Comparison of ENCODE assay signal across 10 mouse cellular contexts in the genomic region with DNA sequence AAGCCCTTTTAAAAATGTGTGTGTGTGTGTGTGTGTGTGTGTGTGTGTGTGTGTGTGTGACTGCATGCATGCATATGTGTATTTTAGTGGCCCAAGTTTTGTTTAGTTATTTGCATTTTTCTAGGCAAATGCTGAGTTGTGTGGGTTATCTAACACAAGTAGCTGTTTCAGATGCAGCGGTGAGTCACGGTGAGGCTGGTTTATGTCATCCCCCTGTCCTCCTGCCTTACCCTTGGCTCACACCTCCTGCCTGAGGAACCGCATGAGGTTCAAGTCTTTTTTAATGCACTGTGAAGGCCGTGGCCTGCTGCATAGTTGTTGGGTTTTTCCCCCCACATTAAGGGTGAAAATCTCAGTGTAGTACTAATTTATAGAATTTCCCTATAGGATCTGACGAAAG.
A peak's percentile ranks its signal among the peaks of the same experiment; 100 is the strongest.
DNase-seq lines count a peak whose midpoint lies in the region; ATAC-seq and TF ChIP-seq lines count a peak whose summit lies in the region.
"Had no signal": no experiment of that assay in that cellular context is flagged by ENCODE, and none has a peak within 500 bp of the region (broad histone marks: within the 10 kb centered on the region; RNA-seq: fewer than 3 reads in every experiment).

No protein-coding gene starts in this region.

- H3K79me2 ChIP-seq in heart, adult 2 months (replicated peaks; ENCODE audit: control insufficient read depth, insufficient read depth, low read length) = no peaks in the 10 kb centered on the region

- no peak for ATAC-seq in midbrain, embryonic 14.5 days (ENCODE audit: low FRiP score, low TSS enrichment)
- no peak for ATAC-seq in stomach, embryonic 16.5 days (ENCODE audit: insufficient read depth, low FRiP score)

- H3K4me3 ChIP-seq in heart, adult 2 months = peak overlapping the region; percentile 1; the same call in 1 of the 2 replicates
- no peak overlapping the region for H3K4me3 ChIP-seq in midbrain, embryonic 10.5 days
- H3K4me3 ChIP-seq in midbrain, embryonic 14.5 days (replicated peaks; ENCODE audit: low read depth, low read length) = no peak overlapping the region
- no peak overlapping the region for H3K4me3 ChIP-seq in embryonic fibroblast, embryonic 13.5 days (ENCODE audit: insufficient read depth, low read length)
- no peak overlapping the region for H3K4me3 ChIP-seq in stomach, embryonic 16.5 days (replicated peaks; ENCODE audit: low read length)
- H3K4me3 ChIP-seq: midbrain, embryonic 12.5 days had no signal

- peak overlapping the region; percentile 1 for H3K27ac ChIP-seq in heart, adult 2 months
- H3K27ac ChIP-seq in midbrain, embryonic 10.5 days (replicated peaks) = peak overlapping the region; percentile 68
- H3K27ac ChIP-seq in midbrain, embryonic 14.5 days (replicated peaks; ENCODE audit: low read depth, low read length) = no peak overlapping the region
- H3K27ac ChIP-seq in embryonic fibroblast, embryonic 13.5 days (ENCODE audit: insufficient read depth, low read length) = peak overlapping the region; percentile 43; the same call in 1 of the 2 replicates
- peak overlapping the region; percentile 38 for H3K27ac ChIP-seq in stomach, embryonic 16.5 days (ENCODE audit: low read length)
- H3K27ac ChIP-seq: midbrain, embryonic 12.5 days had no signal

- peak overlapping the region; percentile 70 for H3K9ac ChIP-seq in heart, adult 2 months (ENCODE audit: low read depth, low read length)
- H3K9ac ChIP-seq in midbrain, embryonic 14.5 days (replicated peaks; ENCODE audit: low read length) = no peak overlapping the region
- no peak overlapping the region for H3K9ac ChIP-seq in stomach, embryonic 16.5 days (ENCODE audit: low read length)
- H3K9ac ChIP-seq: midbrain, embryonic 12.5 days had no signal

- no peaks in the 10 kb centered on the region for H3K27me3 ChIP-seq in heart, adult 2 months (ENCODE audit: control insufficient read depth, insufficient read depth, low read length)
- H3K27me3 ChIP-seq in midbrain, embryonic 10.5 days (ENCODE audit: low read depth, poor library complexity, severe bottlenecking) = no peaks in the 10 kb centered on the region
- H3K27me3 ChIP-seq in midbrain, embryonic 14.5 days (ENCODE audit: control insufficient read depth, insufficient read depth, low read length) = no peaks in the 10 kb centered on the region
- no peaks in the 10 kb centered on the region for H3K27me3 ChIP-seq in stomach, embryonic 16.5 days (ENCODE audit: control insufficient read depth, insufficient read depth, low read length)
- H3K27me3 ChIP-seq: midbrain, embryonic 12.5 days had no signal

- peaks cover 25% of the 10 kb centered on the region for H3K4me1 ChIP-seq in heart, adult 2 months (ENCODE audit: control insufficient read depth, insufficient read depth, low read length)
- H3K4me1 ChIP-seq in midbrain, embryonic 10.5 days = peaks cover 35% of the 10 kb centered on the region
- H3K4me1 ChIP-seq in midbrain, embryonic 14.5 days (ENCODE audit: control insufficient read depth, insufficient read depth, low read length) = no peaks in the 10 kb centered on the region
- peaks cover 24% of the 10 kb centered on the region for H3K4me1 ChIP-seq in embryonic fibroblast, embryonic 13.5 days (ENCODE audit: control insufficient read depth, insufficient read depth, low read length)
- H3K4me1 ChIP-seq in stomach, embryonic 16.5 days (ENCODE audit: control insufficient read depth, insufficient read depth, low read length) = peaks cover 41% of the 10 kb centered on the region

- H3K36me3 ChIP-seq in heart, adult 2 months (ENCODE audit: control insufficient read depth, insufficient read depth, low read length) = peaks cover 4% of the 10 kb centered on the region
- no peaks in the 10 kb centered on the region for H3K36me3 ChIP-seq in midbrain, embryonic 10.5 days
- H3K36me3 ChIP-seq in midbrain, embryonic 14.5 days (ENCODE audit: control insufficient read depth, insufficient read depth, low read length) = no peaks in the 10 kb centered on the region
- no peaks in the 10 kb centered on the region for H3K36me3 ChIP-seq in stomach, embryonic 16.5 days (ENCODE audit: control insufficient read depth, insufficient read depth, low read length)
- H3K36me3 ChIP-seq: midbrain, embryonic 12.5 days had no signal

- no peak for TF ChIP-seq CTCF in heart, adult 2 months (IDR thresholded peaks at IDR 0.05)
- no peak for TF ChIP-seq CTCF in embryonic fibroblast, embryonic 13.5 days (IDR thresholded peaks at IDR 0.05; ENCODE audit: borderline replicate concordance, insufficient read depth, low read length)

- intact Hi-C loops in heart, adult 2 months (cut with DNase I) = loop anchor here (10.0 kb wide), 1 partner anchor 68 kb away; no protein-coding TSS in a partner anchor

- no peak for TF ChIP-seq POLR2A in heart, adult 2 months (IDR thresholded peaks at IDR 0.05; ENCODE audit: insufficient read depth, low read depth, low read length)
- no peak for TF ChIP-seq POLR2A in embryonic fibroblast, embryonic 13.5 days (IDR thresholded peaks at IDR 0.05; ENCODE audit: low read depth, low read length)

- no peak overlapping the region for H3K4me2 ChIP-seq in midbrain, embryonic 14.5 days (ENCODE audit: low read length)
- H3K4me2 ChIP-seq in stomach, embryonic 16.5 days (ENCODE audit: low read depth, low read length) = peak overlapping the region; percentile 1; the same call in 1 of the 2 replicates
- H3K4me2 ChIP-seq: midbrain, embryonic 12.5 days had no signal

- no peaks in the 10 kb centered on the region for H3K9me3 ChIP-seq in midbrain, embryonic 10.5 days (replicated peaks)
- H3K9me3 ChIP-seq in midbrain, embryonic 14.5 days (ENCODE audit: control insufficient read depth, low read length) = no peaks in the 10 kb centered on the region
- no peaks in the 10 kb centered on the region for H3K9me3 ChIP-seq in stomach, embryonic 16.5 days (replicated peaks; ENCODE audit: control insufficient read depth, low read length)
- H3K9me3 ChIP-seq: midbrain, embryonic 12.5 days had no signal

- TF ChIP-seq EP300 in heart, adult 2 months (IDR thresholded peaks at IDR 0.05; ENCODE audit: insufficient read depth, low read depth, low read length) = no peak

- WGBS in heart, adult 2 months = 53% methylated on average over 5 of the region's 5 CpGs
- 65% methylated on average over 5 of the region's 5 CpGs for WGBS in midbrain, embryonic 10.5 days
- 60% methylated on average over 5 of the region's 5 CpGs for WGBS in midbrain, embryonic 14.5 days
- 45% methylated on average over 5 of the region's 5 CpGs for WGBS in stomach, embryonic 16.5 days

- no peak for DNase-seq in heart, adult 2 months
- no peak for DNase-seq in heart, adult 9 months (ENCODE audit: low spot score in 2 of 2)
- no peak for DNase-seq in midbrain, embryonic 10.5 days (ENCODE audit: low spot score)
- no peak for DNase-seq in midbrain, embryonic 14.5 days
- DNase-seq in layer of hippocampus, postnatal 25 days (ENCODE audit: extremely low spot score in 1 of 2, low spot score in 1 of 2) = no peak
- no peak for DNase-seq in urinary bladder, postnatal 4 days (ENCODE audit: low spot score in 2 of 2)
- DNase-seq: thymus, adult 2 months had no signal
